In genomic region chr10:59947296-59948073, GRCm38 (mm10) we compare ENCODE assay signal across 9 mouse cellular contexts. TPM values are rescaled to one million over a fixed set of nuclear protein-coding genes. Genes with fewer than 3 reads are reported as not detected.
A peak's percentile ranks its signal among the peaks of the same experiment; 100 is the strongest.
DNase-seq lines count a peak whose midpoint lies in the region; ATAC-seq and TF ChIP-seq lines count a peak whose summit lies in the region.
"Had no signal": no experiment of that assay in that cellular context is flagged by ENCODE, and none has a peak within 500 bp of the region (broad histone marks: within the 10 kb centered on the region; RNA-seq: fewer than 3 reads in every experiment).

No protein-coding gene starts in this region.

- no peaks in the 10 kb centered on the region for H3K27me3 ChIP-seq in lung, postnatal 0 days (replicated peaks; ENCODE audit: insufficient read depth, low read length)
- H3K27me3 ChIP-seq in embryonic facial prominence, embryonic 13.5 days = no peaks in the 10 kb centered on the region
- H3K27me3 ChIP-seq in hindbrain, embryonic 11.5 days (ENCODE audit: control insufficient read depth, insufficient read depth, low read length) = no peaks in the 10 kb centered on the region

- no peaks in the 10 kb centered on the region for H3K9me3 ChIP-seq in lung, postnatal 0 days (ENCODE audit: low read length)
- H3K9me3 ChIP-seq in embryonic facial prominence, embryonic 13.5 days = no peaks in the 10 kb centered on the region
- no peaks in the 10 kb centered on the region for H3K9me3 ChIP-seq in hindbrain, embryonic 11.5 days (ENCODE audit: control insufficient read depth, low read length)

- H3K4me1 ChIP-seq in lung, postnatal 0 days (ENCODE audit: insufficient read depth, low read depth, low read length) = peaks cover 17% of the 10 kb centered on the region
- H3K4me1 ChIP-seq in embryonic facial prominence, embryonic 13.5 days = peaks cover 40% of the 10 kb centered on the region
- no peaks in the 10 kb centered on the region; the same call in 1 of the 2 replicates for H3K4me1 ChIP-seq in hindbrain, embryonic 11.5 days (replicated peaks; ENCODE audit: control insufficient read depth, insufficient read depth, low read length)

- no peak for ATAC-seq in lung, postnatal 0 days
- no peak for ATAC-seq in embryonic facial prominence, embryonic 13.5 days (ENCODE audit: insufficient number of reproducible peaks, insufficient read depth, low FRiP score, low TSS enrichment, low read depth)
- no peak for ATAC-seq in hindbrain, embryonic 11.5 days (ENCODE audit: low FRiP score)

- WGBS in lung, postnatal 0 days = 51% methylated on average over 7 of the region's 7 CpGs
- WGBS in embryonic facial prominence, embryonic 13.5 days = 54% methylated on average over 7 of the region's 7 CpGs
- WGBS in hindbrain, embryonic 11.5 days = 71% methylated on average over 7 of the region's 7 CpGs

- DNase-seq in lung, postnatal 0 days (ENCODE audit: low spot score) = peak; percentile 64
- no peak for DNase-seq in lung, postnatal 4 days
- DNase-seq in hindbrain, embryonic 11.5 days (ENCODE audit: low spot score) = no peak
- peak; percentile 56 for DNase-seq in naive thymus-derived CD4-positive, alpha-beta T cell, adult 2 months (ENCODE audit: low read depth)
- no peak for DNase-seq in left cerebral cortex, postnatal 25 days (ENCODE audit: low spot score in 2 of 2)
- no peak for DNase-seq in MN1 (ENCODE audit: low spot score)
- no peak for DNase-seq in layer of hippocampus, adult 11-12 months (ENCODE audit: low spot score)
- DNase-seq: layer of hippocampus, adult 9-11 months had no signal

- no peak overlapping the region for H3K9ac ChIP-seq in lung, postnatal 0 days (replicated peaks; ENCODE audit: low read depth)
- no peak overlapping the region for H3K9ac ChIP-seq in embryonic facial prominence, embryonic 13.5 days
- no peak overlapping the region for H3K9ac ChIP-seq in hindbrain, embryonic 11.5 days (ENCODE audit: low read depth, low read length)

- TF ChIP-seq EP300 in lung, postnatal 0 days (IDR thresholded peaks at IDR 0.05) = no peak

- H3K27ac ChIP-seq in lung, postnatal 0 days (ENCODE audit: low read length) = peak overlapping the region; percentile 96
- H3K27ac ChIP-seq in embryonic facial prominence, embryonic 13.5 days = peak overlapping the region; percentile 96
- 0 out of 2 replicates have a peak overlapping the region, but pooled peaks have one; percentile 4 for H3K27ac ChIP-seq in hindbrain, embryonic 11.5 days (ENCODE audit: low read depth, low read length)

- no peak overlapping the region for H3K4me3 ChIP-seq in lung, postnatal 0 days (ENCODE audit: low read depth, low read length)
- no peak overlapping the region for H3K4me3 ChIP-seq in embryonic facial prominence, embryonic 13.5 days
- H3K4me3 ChIP-seq in hindbrain, embryonic 11.5 days (ENCODE audit: low read depth, low read length) = no peak overlapping the region

- H3K36me3 ChIP-seq in lung, postnatal 0 days (ENCODE audit: insufficient read depth, low read length) = no peaks in the 10 kb centered on the region
- 0 out of 2 replicates have a peak, but pooled peaks cover 5% of the 10 kb centered on the region for H3K36me3 ChIP-seq in embryonic facial prominence, embryonic 13.5 days
- H3K36me3 ChIP-seq in hindbrain, embryonic 11.5 days (ENCODE audit: control insufficient read depth, insufficient read depth, low read length) = no peaks in the 10 kb centered on the region

- TF ChIP-seq CTCF in lung, postnatal 0 days (IDR thresholded peaks at IDR 0.05) = no peak

- no peak overlapping the region for H3K4me2 ChIP-seq in lung, postnatal 0 days (replicated peaks; ENCODE audit: low read depth, low read length)
- H3K4me2 ChIP-seq in embryonic facial prominence, embryonic 13.5 days = no peak overlapping the region
- H3K4me2 ChIP-seq in hindbrain, embryonic 11.5 days (replicated peaks; ENCODE audit: low read depth, low read length) = no peak overlapping the region

- intact Hi-C loops in left cerebral cortex, postnatal 25 days (cut with DNase I) = no loop called here

RNA-seq across cellular contexts. Expression of gene Ddit4, which starts 4.1 kb away (rescaled TPM):
- polyA plus RNA-seq in lung, postnatal 0 days (2015; fragmentation: Nextera tagmentation; extraction: Ambion mirVana) = 21.2 and 28.1 TPM in 2 replicates
- 86.5 and 93.1 TPM in 2 replicates for polyA plus RNA-seq in embryonic facial prominence, embryonic 13.5 days (2015; fragmentation: Nextera tagmentation; extraction: Ambion mirVana)
- polyA plus RNA-seq in hindbrain, embryonic 11.5 days (2014; fragmentation: Nextera tagmentation; extraction: Ambion mirVana) = 4.6 and 5.5 TPM in 2 replicates
- total RNA-seq in left cerebral cortex, postnatal 25 days (2021) = 10 to 100 TPM; 40.8 to 42.6 TPM

RNA-seq across cellular contexts. Expression of gene Ascc1, which starts 55.1 kb away (rescaled TPM):
- 47.2 and 50.0 TPM in 2 replicates for polyA plus RNA-seq in lung, postnatal 0 days (2015; fragmentation: Nextera tagmentation; extraction: Ambion mirVana)
- polyA plus RNA-seq in embryonic facial prominence, embryonic 13.5 days (2015; fragmentation: Nextera tagmentation; extraction: Ambion mirVana) = 48.3 and 50.3 TPM in 2 replicates
- 41.1 and 42.9 TPM in 2 replicates for polyA plus RNA-seq in hindbrain, embryonic 11.5 days (2014; fragmentation: Nextera tagmentation; extraction: Ambion mirVana)
- total RNA-seq in left cerebral cortex, postnatal 25 days (2021) = 10 to 100 TPM; 15.1 to 15.5 TPM

RNA-seq across cellular contexts. Expression of gene Anapc16, which starts 55.5 kb away (rescaled TPM):
- 105 and 117 TPM in 2 replicates for polyA plus RNA-seq in lung, postnatal 0 days (2015; fragmentation: Nextera tagmentation; extraction: Ambion mirVana)
- polyA plus RNA-seq in embryonic facial prominence, embryonic 13.5 days (2015; fragmentation: Nextera tagmentation; extraction: Ambion mirVana) = 116 and 128 TPM in 2 replicates
- 97.1 and 115 TPM in 2 replicates for polyA plus RNA-seq in hindbrain, embryonic 11.5 days (2014; fragmentation: Nextera tagmentation; extraction: Ambion mirVana)
- 10 to 100 TPM; 62.9 to 63.5 TPM for total RNA-seq in left cerebral cortex, postnatal 25 days (2021)

Comparison
In these comparisons a context has a peak if more than half of its experiments do, and no peak if none do; other contexts are left out.
1. DNase-seq: peak in lung, postnatal 0 days (single experiment) and naive thymus-derived CD4-positive, alpha-beta T cell, adult 2 months (single experiment); none in lung, postnatal 4 days (0 of 2), hindbrain, embryonic 11.5 days (single experiment), left cerebral cortex, postnatal 25 days (0 of 2), MN1 (single experiment) and layer of hippocampus, adult 11-12 months (single experiment).
2. H3K27ac ChIP-seq: peak in every context shown above with its lines; median percentile 96 in lung, postnatal 0 days; 96 in embryonic facial prominence, embryonic 13.5 days; 4 in hindbrain, embryonic 11.5 days.